Mouse (Mus musculus) bone marrow macrophage, adult 2 months (primary cell): Measurements from ENCODE around the gene Tub.
A peak's percentile ranks its signal among the peaks of the same experiment; 100 is the strongest.

Experiments used
- CTCF ChIP-seq: IDR thresholded peaks from 2 replicates; pipeline ENCODE4 v1.5.1; 2012; ENCODE audit warnings: low read depth, mild to moderate bottlenecking, low read length, moderate library complexity
- POLR2A ChIP-seq: IDR thresholded peaks from 2 replicates; pipeline ENCODE4 v1.6.1; 2012; ENCODE audit warnings: mild to moderate bottlenecking, low read depth, low read length, borderline replicate concordance

DNA sequence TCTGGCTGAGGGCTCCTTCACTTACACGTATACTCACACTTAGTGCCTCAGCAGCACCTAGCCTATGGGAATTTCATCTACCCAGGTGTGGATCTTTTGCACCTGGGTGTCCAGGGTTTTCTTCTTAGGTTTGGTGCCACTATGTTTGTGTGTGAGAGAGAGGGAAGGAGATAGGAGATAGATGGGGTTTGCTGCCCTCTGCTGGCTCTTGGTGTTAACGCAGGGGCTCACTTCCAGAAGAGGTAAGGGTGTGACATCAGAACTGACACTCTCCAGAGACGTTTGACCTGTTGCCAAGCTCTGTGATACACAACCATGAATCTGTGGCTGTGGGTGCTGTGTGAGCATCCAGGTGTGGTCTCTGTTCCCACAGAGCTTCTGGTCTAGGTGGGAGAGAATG lies 71.3 kb downstream of the Tub start:
- TF ChIP-seq POLR2A (no peak), CTCF (peak; percentile 52; the same call in 1 of the 2 replicates)
